Mouse (Mus musculus) CH12.LX (cell line): Measurements from ENCODE around the gene Cblb. TPM values are rescaled to one million over a fixed set of nuclear protein-coding genes. Genes with fewer than 3 reads are reported as not detected.

Source experiments
- DNase-seq: peaks from one replicate; pipeline ENCODE4 v3.0.0-alpha.2; 2013; ENCODE audit errors: extremely low read depth
- H3K27ac ChIP-seq: 2 replicates; pipeline ENCODE4 v1.5.1; 2012; ENCODE audit warnings: low read depth, mild to moderate bottlenecking, control low read depth, moderate library complexity; ENCODE audit not compliant: insufficient read depth
- H3K27me3 ChIP-seq: replicated peaks from 2 replicates; pipeline ENCODE3; 2012; ENCODE audit warnings: inconsistent platforms
- H3K36me3 ChIP-seq, 2 experiments: replicated peaks in 1 of 2; 2 replicates each; pipeline versions ENCODE3 to v1.6.1; 2012; ENCODE audit warnings: inconsistent platforms in 1 of 2, low read length in 1 of 2, mild to moderate bottlenecking in 1 of 2, mixed read lengths in 1 of 2, moderate library complexity in 1 of 2; ENCODE audit not compliant: control insufficient read depth in 1 of 2, insufficient read depth in 1 of 2
- H3K4me1 ChIP-seq, 2 experiments: 2 replicates each; pipeline ENCODE4 v1.6.1; 2012; ENCODE audit warnings: inconsistent platforms in 1 of 2, moderate library complexity in 1 of 2; ENCODE audit not compliant: insufficient read depth in 2 of 2, control insufficient read depth in 1 of 2
- H3K4me2 ChIP-seq: 2 replicates; pipeline ENCODE4 v1.6.1; 2012; ENCODE audit warnings: low read depth, mild to moderate bottlenecking, control low read depth; ENCODE audit not compliant: poor library complexity, insufficient read depth, severe bottlenecking
- H3K4me3 ChIP-seq, 3 experiments: fragments of 150-350 bp in 1 of 3; sonication (generic) in 1 of 3; replicated peaks in 1 of 3; 2 replicates each; pipeline versions ENCODE3 to v1.5.1; 2011 to 2012; ENCODE audit warnings: low read depth in 2 of 3, low read length in 2 of 3, mild to moderate bottlenecking in 2 of 3, moderate library complexity in 2 of 3, control low read depth in 1 of 3, improper control_type of control experiment in 1 of 3, inconsistent platforms in 1 of 3, mixed read lengths in 1 of 3; ENCODE audit not compliant: poor library complexity in 1 of 3
- H3K79me2 ChIP-seq: replicated peaks from 2 replicates; pipeline ENCODE4 v1.6.1; 2012; ENCODE audit warnings: mild to moderate bottlenecking, moderate library complexity; ENCODE audit not compliant: control insufficient read depth, poor library complexity, insufficient read depth, severe bottlenecking; ENCODE audit errors: extremely low read depth
- H3K9ac ChIP-seq: 2 replicates; pipeline ENCODE4 v1.6.1; 2012; ENCODE audit warnings: low read depth, mild to moderate bottlenecking, control low read depth, moderate library complexity; ENCODE audit not compliant: insufficient read depth
- H3K9me3 ChIP-seq: replicated peaks from 2 replicates; pipeline ENCODE3; 2012; ENCODE audit warnings: low read length, inconsistent platforms, mixed read lengths
- BHLHE40 ChIP-seq: IDR thresholded peaks from 2 replicates; pipeline ENCODE4 v1.6.1; 2011; ENCODE audit warnings: mild to moderate bottlenecking, low read depth, low read length, improper control_type of control experiment
- CHD1 ChIP-seq: IDR thresholded peaks from 2 replicates; pipeline ENCODE4 v1.6.1; 2012; ENCODE audit warnings: low read depth, low read length, improper control_type of control experiment, inconsistent platforms
- CTCF ChIP-seq, 2 experiments: IDR thresholded peaks in 1 of 2; conservative IDR thresholded peaks in 1 of 2; 2 replicates each; pipeline ENCODE4 v1.5.1; 2011 to 2012; ENCODE audit warnings: low read depth in 2 of 2, low read length in 2 of 2, improper control_type of control experiment in 1 of 2, inconsistent platforms in 1 of 2, mild to moderate bottlenecking in 1 of 2, moderate library complexity in 1 of 2
- EP300 ChIP-seq: IDR thresholded peaks from 2 replicates; pipeline ENCODE4 v1.6.1; 2011; ENCODE audit warnings: low read length, improper control_type of control experiment
- ETS1 ChIP-seq: conservative IDR thresholded peaks from 2 replicates; pipeline ENCODE4 v1.6.1; 2012; ENCODE audit warnings: low read depth, mild to moderate bottlenecking, inconsistent platforms, low read length, improper control_type of control experiment, moderate library complexity
- HCFC1 ChIP-seq: IDR thresholded peaks from 2 replicates; pipeline ENCODE4 v1.6.1; 2012; ENCODE audit warnings: low read depth, mild to moderate bottlenecking, inconsistent platforms, low read length, improper control_type of control experiment
- IRF4 ChIP-seq: IDR thresholded peaks from 2 replicates; pipeline ENCODE4 v1.6.1; 2014; ENCODE audit warnings: low read depth, mild to moderate bottlenecking, inconsistent platforms, low read length, improper control_type of control experiment
- JUN ChIP-seq: IDR thresholded peaks from 2 replicates; pipeline ENCODE4 v1.6.1; 2011; ENCODE audit warnings: low read depth, mild to moderate bottlenecking, low read length, improper control_type of control experiment, moderate library complexity; ENCODE audit not compliant: insufficient read depth
- JUND ChIP-seq: conservative IDR thresholded peaks from 2 replicates; pipeline ENCODE4 v1.6.1; 2011; ENCODE audit warnings: low read depth, low read length, improper control_type of control experiment
- MAFK ChIP-seq: IDR thresholded peaks from 2 replicates; pipeline ENCODE4 v1.6.1; 2011; ENCODE audit warnings: low read length, improper control_type of control experiment; ENCODE audit not compliant: insufficient replicate concordance
- MAX ChIP-seq: IDR thresholded peaks from 2 replicates; pipeline ENCODE4 v1.6.1; 2011; ENCODE audit warnings: low read length, improper control_type of control experiment
- MAZ ChIP-seq: IDR thresholded peaks from 2 replicates; pipeline ENCODE4 v1.6.1; 2012; ENCODE audit warnings: low read depth, mild to moderate bottlenecking, inconsistent platforms, low read length, improper control_type of control experiment, moderate library complexity
- MXI1 ChIP-seq: IDR thresholded peaks from 2 replicates; pipeline ENCODE4 v1.6.1; 2011; ENCODE audit warnings: mild to moderate bottlenecking, low read depth, low read length, improper control_type of control experiment
- MYC ChIP-seq: IDR thresholded peaks from 2 replicates; pipeline ENCODE4 v1.6.1; 2011; ENCODE audit warnings: low read depth, mild to moderate bottlenecking, improper control_type of control experiment, low read length
- NELFE ChIP-seq: IDR thresholded peaks from 2 replicates; pipeline ENCODE4 v1.6.1; 2011; ENCODE audit warnings: low read depth, low read length, improper control_type of control experiment
- POLR2A ChIP-seq: IDR thresholded peaks from 2 replicates; pipeline ENCODE4 v1.6.1; 2011; ENCODE audit warnings: low read depth, mild to moderate bottlenecking, improper control_type of control experiment, low read length
- RCOR1 ChIP-seq: conservative IDR thresholded peaks from 2 replicates; pipeline ENCODE4 v1.6.1; 2012; ENCODE audit warnings: low read depth, mild to moderate bottlenecking, inconsistent platforms, low read length, improper control_type of control experiment
- SIN3A ChIP-seq: IDR thresholded peaks from 2 replicates; pipeline ENCODE4 v1.6.1; 2012; ENCODE audit warnings: low read length, improper control_type of control experiment, inconsistent platforms
- TBP ChIP-seq: conservative IDR thresholded peaks from 2 replicates; pipeline ENCODE4 v1.6.1; 2011; ENCODE audit warnings: low read depth, low read length, improper control_type of control experiment
- ZKSCAN1 ChIP-seq: IDR thresholded peaks from 2 replicates; pipeline ENCODE4 v1.6.1; 2012; ENCODE audit warnings: low read depth, inconsistent platforms, low read length, improper control_type of control experiment, borderline replicate concordance
- ZMIZ1 ChIP-seq: IDR thresholded peaks from 2 replicates; pipeline ENCODE4 v1.6.1; 2012; ENCODE audit warnings: low read depth, mild to moderate bottlenecking, inconsistent platforms, low read length, improper control_type of control experiment
- ZNF384 ChIP-seq: IDR thresholded peaks from 2 replicates; pipeline ENCODE4 v1.6.1; 2012; ENCODE audit warnings: low read depth, low read length, improper control_type of control experiment, inconsistent platforms
- dilution Hi-C: fragments of 300-500 bp; cut with MboI; formaldehyde crosslinking; loops from 2 replicates; pipeline ENCODE4 v1.14.3; 2020; ENCODE audit warnings: low sequenced_read_pairs; ENCODE audit not compliant: extremely low pct_unique_long_range_greater_than_20kb, extremely low pct_ligation_motif_present
- in situ Hi-C: fragments of 300-500 bp; cut with MboI; formaldehyde crosslinking; loops from 3 replicates; pipeline ENCODE4 v1.14.3; 2019; ENCODE audit warnings: low sequenced_read_pairs, low pct_ligation_motif_present, low pct_unique_long_range_greater_than_20kb, mixed read lengths
- polyA plus RNA-seq: library from polyadenylated mRNA; unstranded; fragments of >175 nt; gene quantifications from 2 replicates; pipeline ENCODE4 v1.2.1, GENCODE M21; 2012; ENCODE audit warnings: low read depth; ENCODE audit not compliant: insufficient read length
- total RNA-seq, 2 experiments: library from RNA; depleted of rRNA; stranded (reverse); fragments of 300-350 nt in 1 of 2; fragments of >200 nt in 1 of 2; gene quantifications; 2 replicates each; pipeline ENCODE4 v1.2.3; 2012 to 2014

The Cblb gene
- total and polyA plus RNA-seq, 3 experiments: 3.5 to 18.9 (median 6.3) TPM

- Histone ChIP-seq H3K9me3 (no peaks in the 10 kb centered on the region), H3K27me3 (no peaks in the 10 kb centered on the region), H3K79me2 (no peaks in the 10 kb centered on the region), H3K9ac (no peak overlapping the region), H3K36me3 (peaks cover 0 to 52% of the 10 kb centered on the region in 2 experiments), H3K27ac (no peak overlapping the region), H3K4me3 (no peak overlapping the region), H3K4me1 (peaks cover 0 to 4% of the 10 kb centered on the region in 2 experiments; a peak in 2 of 4 replicates), H3K4me2 (no peak overlapping the region)
- no peak for TF ChIP-seq MAZ
- no peak for TF ChIP-seq POLR2A
- TF ChIP-seq EP300: no peak
- no peak for TF ChIP-seq RCOR1
- TF ChIP-seq MAX: no peak
- no peak for TF ChIP-seq SIN3A
- no peak for TF ChIP-seq ETS1
- TF ChIP-seq ZMIZ1: no peak
- TF ChIP-seq MXI1: no peak
- TF ChIP-seq JUND: no peak
- no peak for TF ChIP-seq CHD1
- TF ChIP-seq BHLHE40: no peak
- no peak for DNase-seq
- dilution Hi-C loops: no loop called here
- in situ Hi-C loops: no loop called here
Observed at GRCm38 (mm10) chr16:52194866-52195265, 163.8 kb downstream of the Cblb start.

DNA sequence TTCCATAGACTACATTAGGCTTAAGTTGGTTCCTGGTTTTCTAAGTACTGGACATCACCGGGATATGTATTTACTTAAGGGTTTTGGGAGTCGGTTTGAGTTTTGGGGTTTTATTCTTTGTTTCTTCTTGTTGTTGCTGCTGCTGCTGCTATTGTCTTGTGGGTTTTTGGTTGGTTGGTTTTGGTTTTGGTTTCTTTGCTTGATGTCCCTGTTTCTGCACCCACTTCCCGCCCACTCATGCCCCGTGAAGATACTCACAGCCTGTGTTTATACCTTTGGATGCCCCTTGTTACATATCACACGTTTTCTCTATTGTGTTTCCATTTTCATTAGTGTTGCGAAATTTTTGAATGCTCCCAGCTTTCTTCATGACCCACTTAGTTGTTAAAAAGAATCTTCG, 169.1 kb downstream of the Cblb start:
- TF ChIP-seq ZKSCAN1 (no peak), IRF4 (no peak), MAFK (no peak), JUN (no peak), HCFC1 (no peak), NELFE (no peak), CTCF (conservative IDR thresholded peaks at IDR 0.05 in 1 of 2, IDR thresholded peaks at IDR 0.05 in 1 of 2; ENCODE audit: low read depth in 2 of 2, low read length in 2 of 2) (no peak), TBP (no peak), ZNF384 (no peak), MYC (no peak)
- H3K27me3 ChIP-seq: no peaks in the 10 kb centered on the region
- H3K36me3 ChIP-seq: peaks cover 0 to 48% of the 10 kb centered on the region in 2 experiments
- no peaks in the 10 kb centered on the region for H3K9me3 ChIP-seq
- no peak overlapping the region for H3K27ac ChIP-seq
- peaks cover 0 to 16% of the 10 kb centered on the region in 2 experiments; a peak in 3 of 4 replicates for H3K4me1 ChIP-seq
- H3K9ac ChIP-seq: no peak overlapping the region; the same call in 1 of the 2 replicates
- peak overlapping the region; percentile 75 for H3K4me2 ChIP-seq
- H3K79me2 ChIP-seq: no peaks in the 10 kb centered on the region
- in situ Hi-C loops: loop anchor here (25.0 kb wide), 2 partner anchors 888 to 1037 kb away; no protein-coding TSS in a partner anchor
- no peak for DNase-seq
- dilution Hi-C loops: no loop called here
- H3K4me3 ChIP-seq: no peak overlapping the region
